Mouse (Mus musculus) ovary, postnatal 14 days (tissue): ENCODE measurements around the gene Dnah7a.
"Not testable (repeated sequence)": the region's sequence is repeated elsewhere in the genome, so short reads cannot be mapped to it uniquely, and the experiment has no call there.

Experiments used
- DNase-seq: peaks from one replicate; pipeline ENCODE4 v3.0.0; 2022; ENCODE audit warnings: low spot score

Gene Dnah7a

DNA sequence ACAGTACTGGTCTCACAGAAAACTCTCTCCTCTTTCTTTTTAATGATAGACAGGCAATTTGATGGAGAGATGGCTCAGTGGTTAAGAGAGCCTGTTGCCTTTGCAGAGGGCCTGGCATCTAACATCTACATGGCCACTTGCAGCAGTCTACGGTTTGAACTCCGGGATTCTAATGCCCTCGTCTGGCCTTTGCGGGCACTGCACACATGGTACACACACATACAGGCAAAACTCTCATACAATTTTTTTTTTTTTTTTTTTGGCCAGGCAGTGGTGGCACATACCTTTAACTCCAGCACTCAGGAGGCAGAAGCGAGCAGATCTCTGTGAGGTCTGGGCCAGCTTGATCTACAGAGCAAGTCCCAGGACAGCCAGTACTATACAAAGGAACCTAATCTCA, 2.4 kb downstream of the Dnah7a start:
- DNase-seq: no peak

DNA sequence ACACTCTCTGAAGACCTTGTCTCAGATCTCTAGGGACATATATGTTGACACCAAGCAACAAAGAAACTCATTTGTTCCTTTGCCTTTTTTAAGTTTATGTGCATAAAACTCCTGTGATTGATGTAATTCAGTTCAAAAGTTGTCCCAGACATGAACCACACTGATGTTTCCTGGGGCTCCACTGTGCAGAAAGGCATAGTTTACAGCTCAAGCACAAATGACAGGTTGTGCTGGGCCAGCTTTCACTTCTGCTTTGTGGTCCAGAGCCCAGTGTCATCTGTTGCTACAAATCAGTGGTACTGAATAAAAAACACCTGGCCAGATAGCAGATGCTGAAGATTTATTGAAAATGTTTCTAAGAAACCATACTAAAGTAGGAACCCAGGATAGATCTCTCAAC, 42.3 kb downstream of the Dnah7a start:
- DNase-seq: not testable (repeated sequence)

DNA sequence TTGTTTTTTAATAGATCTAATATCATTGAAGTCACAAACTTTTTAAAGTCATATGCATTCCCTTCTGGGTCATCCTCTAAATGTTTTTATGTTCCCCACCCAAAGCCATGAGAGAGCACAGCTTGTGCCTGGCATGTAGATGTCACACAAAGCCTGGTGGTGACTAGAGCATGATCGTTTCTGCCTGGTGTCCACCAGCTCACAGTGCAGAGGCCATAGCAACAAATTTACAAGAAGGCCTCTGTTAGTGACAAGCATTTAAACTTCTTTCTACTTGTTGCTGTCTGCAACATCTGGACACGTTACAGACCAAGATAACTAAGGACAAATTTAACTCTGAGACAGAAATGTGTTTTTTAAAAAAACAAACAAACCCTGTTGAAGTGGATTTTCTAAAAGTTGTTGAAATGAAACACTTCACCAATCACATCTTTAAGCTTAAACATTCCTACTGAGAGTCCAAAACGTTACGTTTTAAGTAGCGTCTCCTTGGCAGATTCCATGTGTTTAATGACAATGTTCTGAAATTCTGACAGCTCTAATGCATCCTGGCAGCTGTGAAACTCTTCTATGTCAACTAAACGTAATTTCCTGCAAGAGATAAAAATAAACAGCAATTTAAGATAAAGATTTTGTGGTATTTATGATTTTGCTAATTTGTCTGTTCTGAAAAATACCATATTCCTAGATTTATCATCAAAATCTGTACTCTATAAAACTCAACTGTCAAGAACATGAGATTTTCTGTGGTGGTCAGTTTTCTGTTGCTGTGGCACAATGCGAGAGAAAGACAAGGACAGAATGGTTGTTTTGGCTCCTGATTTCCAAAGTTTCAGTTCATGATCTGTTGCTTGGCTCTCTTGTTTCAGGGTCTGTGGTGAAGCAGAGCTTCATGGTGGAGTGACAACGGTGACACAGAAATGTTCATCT, 66.5 kb downstream of the Dnah7a start:
- no peak for DNase-seq

DNA sequence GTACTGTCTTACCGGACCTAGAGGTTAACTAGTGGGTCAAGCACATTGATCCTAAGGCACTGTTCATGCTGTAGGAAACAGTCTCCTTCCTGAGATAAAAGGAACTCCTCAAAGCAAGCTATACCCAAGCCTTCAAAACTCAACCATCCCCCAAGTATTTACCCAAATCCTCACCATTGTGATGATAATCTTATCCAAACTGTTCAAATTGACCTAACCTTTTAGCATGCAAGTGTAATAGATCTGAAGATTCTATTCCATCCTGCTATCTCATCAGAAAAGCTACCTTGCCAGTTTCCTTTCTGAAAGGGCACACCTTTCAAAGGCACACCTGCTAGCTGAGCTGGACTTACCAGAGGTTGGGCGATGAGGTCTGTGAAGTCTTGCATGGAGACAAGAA, 70.9 kb downstream of the Dnah7a start:
- not testable (repeated sequence) for DNase-seq

DNA sequence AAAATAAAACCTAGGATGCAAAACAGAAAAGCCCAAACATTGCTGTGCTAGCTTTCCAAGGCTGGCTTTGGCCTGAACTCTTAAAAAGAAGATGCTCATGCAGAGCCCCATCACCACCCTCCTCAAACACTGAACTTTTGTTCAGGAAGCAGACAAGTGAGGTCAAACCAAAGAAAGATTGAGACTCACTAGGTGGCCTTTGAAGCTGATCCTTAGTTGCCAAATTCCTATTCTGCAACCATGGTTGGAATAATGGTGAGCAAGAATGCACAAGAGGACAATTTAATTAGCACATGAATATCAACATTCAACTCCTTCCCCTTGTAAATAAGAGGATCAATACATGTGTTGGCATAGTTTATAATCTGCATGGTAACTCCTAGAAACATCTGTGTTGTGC, 74.5 kb downstream of the Dnah7a start:
- DNase-seq: not testable (repeated sequence)

DNA sequence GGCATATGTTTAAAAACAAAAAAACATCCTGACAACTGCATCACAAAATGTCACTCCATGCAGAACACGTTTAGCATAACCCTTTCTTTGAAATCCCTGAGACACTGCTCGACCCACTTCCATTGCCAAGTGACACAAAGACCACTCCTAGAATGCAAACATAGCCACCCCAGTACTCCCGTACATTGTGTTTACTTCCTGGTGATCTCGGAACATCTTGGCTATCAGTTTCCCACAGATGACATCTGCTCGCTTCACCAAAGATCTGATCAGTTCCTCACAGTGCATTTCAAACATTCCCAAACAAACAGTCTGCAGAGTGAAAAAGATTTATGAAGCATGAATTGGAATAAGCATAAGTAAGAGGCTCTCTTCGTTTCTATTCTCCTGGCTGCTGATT, 76.6 kb downstream of the Dnah7a start:
- DNase-seq: no peak

DNA sequence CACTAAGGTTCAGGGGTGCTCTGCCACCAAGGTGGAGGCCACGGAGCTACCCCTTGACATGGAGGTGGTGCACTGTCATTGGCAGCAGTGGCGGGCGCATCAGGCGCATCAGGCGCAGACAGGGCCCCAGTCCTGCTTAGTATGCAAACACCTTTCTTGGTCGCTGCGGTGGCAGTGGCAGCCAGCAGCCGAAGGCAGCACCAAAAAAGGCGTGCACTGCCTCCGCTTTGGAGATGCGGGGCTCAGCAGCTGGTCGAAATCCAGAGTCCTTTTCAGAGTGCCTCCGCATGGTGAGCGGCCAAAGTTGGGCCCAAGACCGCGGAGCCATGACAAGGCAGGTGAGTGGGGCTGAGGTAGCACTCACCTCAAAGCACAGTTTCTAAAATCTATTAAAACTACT, 93.1 kb downstream of the Dnah7a start:
- no peak for DNase-seq

DNA sequence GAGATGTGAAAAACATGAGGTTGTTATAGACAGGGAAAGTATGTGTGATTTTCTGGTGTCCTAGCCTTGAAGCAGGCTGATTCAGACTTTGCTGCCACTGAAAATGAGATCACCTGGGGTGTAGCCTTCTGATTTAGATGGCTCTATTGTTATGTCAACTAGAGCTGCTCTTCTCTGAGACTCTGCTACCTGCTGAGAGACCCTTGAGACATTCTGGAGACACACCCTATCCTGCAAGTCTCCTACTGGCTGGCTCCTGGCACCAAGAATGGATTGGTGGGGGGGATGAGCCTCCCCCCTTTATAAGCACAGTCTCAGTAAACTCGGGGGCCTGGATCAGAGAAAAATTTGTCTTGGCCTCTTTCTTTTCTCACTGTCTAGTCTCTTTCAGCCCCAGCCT, 125.3 kb downstream of the Dnah7a start:
- DNase-seq: not testable (repeated sequence)

DNA sequence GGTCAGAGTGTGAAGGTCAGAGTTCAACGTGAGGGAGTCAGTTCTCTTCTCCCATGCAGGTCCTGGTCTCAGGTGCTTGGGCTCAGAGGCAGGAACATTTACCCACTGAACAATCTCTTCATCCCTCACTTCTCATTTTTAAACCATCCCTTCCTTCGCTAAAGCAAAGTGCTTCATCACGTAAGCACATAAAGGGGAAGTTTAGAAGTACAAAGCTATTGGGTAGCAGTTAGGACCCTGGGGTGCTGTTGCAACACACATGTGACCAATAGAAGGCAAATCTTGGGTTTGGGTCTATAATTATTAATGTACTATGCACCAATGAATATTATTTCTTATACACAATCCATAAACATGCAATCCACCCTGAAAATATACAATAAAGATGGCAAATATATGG, 148.7 kb downstream of the Dnah7a start:
- not testable (repeated sequence) for DNase-seq

DNA sequence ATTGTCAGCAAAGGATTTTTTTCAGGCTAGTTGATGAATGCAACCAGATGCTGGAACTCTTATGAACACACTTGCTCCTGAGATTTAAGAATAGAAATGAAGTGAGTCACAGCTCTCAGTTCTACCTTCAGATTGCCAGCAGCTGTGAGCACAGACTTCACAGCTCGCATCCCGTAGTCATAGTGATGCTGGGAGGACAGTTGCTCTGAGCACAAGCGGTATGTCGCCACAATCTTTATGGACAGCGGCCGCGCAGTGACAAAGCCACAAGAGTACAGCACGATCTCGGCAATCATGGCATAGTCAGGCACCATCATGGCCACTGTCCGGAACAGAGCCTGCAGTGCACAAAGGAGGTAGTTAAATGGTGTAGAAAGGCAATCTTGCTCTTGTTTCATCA, 159.6 kb downstream of the Dnah7a start:
- DNase-seq: not testable (repeated sequence)

DNA sequence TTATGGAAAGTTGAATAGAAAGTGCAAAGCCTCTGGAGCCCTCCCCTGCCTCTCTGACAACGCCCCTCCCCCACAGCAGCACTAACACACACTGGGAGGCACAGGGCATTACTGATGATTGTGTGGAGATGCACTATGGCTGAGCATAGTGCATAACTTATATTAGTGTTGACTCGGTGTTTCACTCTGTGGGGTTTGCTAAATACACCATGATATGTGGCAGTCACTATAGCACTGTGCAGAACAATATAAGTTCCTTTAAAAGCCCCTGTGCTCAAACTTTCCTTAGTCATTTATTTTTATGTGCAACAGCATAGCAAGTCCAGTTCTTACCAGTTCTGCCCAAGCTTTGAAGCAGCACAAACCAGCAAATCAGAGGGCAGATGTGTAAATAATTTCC, 168.2 kb downstream of the Dnah7a start:
- not testable (repeated sequence) for DNase-seq

DNA sequence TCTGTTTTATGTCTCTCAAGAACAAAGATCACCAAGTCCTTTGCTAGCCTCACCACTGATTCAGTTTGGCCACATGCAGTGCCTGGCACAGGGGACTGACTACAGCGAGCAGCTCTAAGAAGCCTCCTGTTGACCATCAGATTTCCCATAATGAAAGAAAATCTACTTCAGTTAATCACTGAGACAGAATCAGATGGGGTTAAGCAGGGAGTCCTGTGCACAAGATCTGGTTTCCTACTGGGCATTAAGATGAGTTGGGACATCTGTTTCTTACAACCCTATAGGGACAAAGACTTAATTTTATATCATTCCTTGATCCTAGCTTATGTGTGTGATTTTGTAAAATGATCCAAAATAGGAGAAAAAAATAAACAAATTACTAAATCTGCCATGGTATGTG, 171.8 kb downstream of the Dnah7a start:
- not testable (repeated sequence) for DNase-seq

DNA sequence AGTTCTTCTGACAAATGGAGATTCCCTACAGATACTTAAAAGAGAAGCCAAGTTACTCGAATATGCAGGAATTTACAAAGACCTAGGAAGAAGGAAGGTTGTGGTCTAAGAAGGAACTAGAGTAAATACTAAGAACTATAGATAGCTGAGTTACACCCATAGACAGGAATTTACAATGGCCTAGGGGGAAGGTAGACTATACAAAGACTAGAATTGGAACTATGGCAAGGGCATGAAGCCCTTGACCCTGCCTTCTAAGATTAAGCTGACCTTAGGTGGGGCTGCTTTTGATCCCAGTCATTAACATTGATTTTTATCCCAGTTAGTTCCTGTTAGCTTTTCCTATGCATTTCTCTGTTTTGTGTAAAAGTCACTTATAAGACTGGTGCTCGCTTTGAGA, 180.6 kb downstream of the Dnah7a start:
- DNase-seq: not testable (repeated sequence)

DNA sequence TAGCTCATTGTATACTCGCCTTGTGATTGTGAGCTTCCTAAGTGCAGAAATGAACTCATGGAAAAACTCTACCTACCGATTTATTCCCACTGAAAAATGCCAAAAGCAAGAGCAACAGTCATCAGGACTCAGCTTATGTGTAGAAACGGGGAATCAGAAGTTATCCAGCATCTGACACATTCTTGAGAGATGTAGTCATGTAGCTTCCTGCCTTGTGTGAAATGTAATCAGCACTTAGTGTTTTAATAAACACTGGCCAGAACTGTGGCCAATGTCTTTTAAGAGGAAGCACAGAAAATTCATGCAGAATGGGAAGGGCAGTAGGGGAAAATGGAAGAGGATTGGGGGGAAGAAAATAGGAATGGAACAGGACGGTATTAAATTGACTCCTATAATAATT, 232.9 kb downstream of the Dnah7a start:
- no peak for DNase-seq

DNA sequence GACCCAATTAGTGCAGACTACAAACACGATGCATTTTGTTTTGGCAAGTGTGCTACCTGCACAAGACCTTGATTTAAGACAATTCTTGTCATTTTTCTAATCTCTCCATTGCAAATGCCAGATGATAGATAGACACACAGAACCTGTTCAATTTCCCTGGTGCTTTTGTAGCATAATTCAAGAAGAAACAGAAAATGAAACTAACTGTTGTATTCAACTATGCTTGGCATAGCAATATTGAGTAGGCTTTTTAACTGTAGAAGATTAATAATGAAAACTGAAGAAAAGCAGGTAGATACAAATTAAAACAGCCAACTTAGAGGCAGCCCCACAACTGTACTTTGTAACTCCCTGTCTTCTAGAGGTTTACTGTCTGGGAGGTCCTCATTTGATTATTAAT, 234.5 kb downstream of the Dnah7a start:
- DNase-seq: not testable (repeated sequence)

DNA sequence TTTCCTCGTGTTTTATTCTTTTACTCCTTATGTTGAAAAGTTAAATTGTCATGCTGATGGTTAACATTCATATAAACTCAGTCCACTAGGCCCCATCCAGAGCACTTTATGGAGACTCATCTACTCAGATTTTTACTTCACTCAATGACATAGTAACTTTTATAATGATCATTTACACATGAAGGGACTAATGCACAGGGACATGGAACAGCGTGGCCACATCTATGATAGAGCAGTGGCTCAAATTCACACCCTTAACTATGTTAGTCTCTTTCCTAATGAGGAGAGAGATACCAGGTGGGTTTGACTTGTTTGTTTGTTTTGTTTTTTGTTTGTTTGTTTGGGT, 239.3 kb downstream of the Dnah7a start:
- no peak for DNase-seq

DNA sequence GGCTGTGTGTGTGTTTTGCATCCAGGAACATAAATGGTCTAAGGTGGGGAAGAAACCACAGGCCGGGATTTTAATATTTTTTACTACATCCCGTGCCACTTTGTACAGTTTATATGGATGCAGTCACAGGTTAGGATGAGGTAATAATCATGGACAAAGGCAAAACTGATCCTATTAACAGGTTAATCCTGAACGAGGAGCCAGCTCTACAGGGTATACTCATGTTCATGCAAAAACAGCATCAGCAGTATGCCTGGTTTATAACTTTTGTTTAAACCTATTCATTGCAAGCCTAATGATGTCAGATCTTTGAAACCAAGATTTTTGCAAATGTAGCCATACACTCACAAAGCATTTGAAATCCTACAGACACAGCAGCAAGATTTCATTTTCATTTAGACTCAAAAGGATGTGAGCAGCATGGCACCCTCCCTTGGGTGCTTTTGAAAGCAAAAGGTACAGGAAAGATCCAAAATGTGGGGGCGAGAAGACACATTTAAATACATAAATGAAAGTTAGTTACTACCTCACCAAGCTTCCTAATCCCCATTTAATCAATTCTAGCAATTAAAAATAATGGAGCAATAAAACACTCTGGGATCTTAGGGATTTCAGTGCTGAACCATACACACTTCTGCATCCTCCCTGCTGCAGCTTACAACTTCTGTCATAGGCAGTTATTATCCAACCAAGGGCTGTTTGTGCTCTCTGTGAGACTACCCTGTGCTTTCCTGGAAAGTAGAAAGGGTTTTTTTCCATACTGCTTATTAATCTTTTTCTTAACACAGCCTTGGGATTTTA, 239.9 kb downstream of the Dnah7a start:
- not testable (repeated sequence) for DNase-seq

DNA sequence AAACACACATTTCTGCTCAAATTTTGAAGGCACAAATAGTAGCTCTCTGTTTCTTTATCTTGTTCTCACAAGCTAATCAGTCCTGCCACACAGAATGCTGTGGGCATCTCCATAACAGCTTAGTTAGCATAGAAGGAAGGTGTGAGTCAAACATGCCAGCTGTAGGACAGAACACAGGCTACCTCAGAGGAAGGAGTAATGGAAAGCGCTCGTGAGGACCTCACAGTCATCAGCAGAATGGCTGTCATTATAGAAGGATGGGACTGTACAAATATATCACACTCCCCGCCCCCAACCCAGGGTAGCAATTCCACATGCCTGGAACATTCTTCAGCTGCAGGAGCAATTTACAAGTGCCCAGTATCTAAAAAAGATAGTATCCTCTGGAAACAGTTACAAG, 267.4 kb downstream of the Dnah7a start:
- DNase-seq: not testable (repeated sequence)

DNA sequence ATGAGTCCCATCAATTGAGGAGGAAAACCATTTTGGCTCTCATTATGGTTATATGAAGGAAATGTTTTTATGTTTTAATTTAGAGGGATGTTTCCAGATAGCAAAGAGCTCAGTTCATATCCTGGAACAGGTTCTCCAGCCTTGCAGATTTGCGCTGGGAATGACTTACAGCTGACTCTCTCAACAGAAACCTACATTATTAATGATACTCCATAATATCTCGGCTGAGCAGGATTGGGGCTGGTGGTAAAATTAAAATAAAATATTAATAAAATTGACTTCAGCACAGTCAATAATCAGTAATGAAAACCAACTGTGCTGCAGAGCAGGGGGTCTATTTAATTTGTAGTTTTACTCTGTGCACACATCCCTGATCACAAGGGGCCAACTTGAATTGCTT, 274.2 kb downstream of the Dnah7a start:
- DNase-seq: not testable (repeated sequence)

DNA sequence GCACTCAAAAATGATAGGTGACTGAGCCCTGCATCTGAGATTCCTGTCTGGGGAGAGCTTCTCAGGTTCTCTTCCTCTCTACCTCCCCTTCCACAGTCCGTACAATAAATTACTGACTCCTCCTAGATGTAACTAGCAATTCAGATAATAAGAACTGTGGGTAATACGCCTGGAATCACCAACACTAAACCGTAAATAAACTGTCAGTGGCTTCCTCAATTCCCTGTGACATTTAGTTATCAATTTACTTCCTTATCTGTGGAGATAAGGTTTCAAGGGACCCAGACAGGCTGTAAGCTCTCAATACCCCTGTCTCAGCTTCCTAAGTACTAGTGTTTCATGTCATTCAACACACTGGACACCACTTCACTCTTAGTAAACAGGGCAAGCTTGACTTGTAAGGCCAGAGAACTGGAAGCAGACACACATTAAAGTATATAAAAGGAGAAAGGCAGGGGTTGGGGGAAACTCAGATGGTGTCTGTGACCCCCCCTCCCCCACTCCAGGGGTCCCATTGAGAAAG, 300.7 kb downstream of the Dnah7a start:
- DNase-seq: no peak

DNA sequence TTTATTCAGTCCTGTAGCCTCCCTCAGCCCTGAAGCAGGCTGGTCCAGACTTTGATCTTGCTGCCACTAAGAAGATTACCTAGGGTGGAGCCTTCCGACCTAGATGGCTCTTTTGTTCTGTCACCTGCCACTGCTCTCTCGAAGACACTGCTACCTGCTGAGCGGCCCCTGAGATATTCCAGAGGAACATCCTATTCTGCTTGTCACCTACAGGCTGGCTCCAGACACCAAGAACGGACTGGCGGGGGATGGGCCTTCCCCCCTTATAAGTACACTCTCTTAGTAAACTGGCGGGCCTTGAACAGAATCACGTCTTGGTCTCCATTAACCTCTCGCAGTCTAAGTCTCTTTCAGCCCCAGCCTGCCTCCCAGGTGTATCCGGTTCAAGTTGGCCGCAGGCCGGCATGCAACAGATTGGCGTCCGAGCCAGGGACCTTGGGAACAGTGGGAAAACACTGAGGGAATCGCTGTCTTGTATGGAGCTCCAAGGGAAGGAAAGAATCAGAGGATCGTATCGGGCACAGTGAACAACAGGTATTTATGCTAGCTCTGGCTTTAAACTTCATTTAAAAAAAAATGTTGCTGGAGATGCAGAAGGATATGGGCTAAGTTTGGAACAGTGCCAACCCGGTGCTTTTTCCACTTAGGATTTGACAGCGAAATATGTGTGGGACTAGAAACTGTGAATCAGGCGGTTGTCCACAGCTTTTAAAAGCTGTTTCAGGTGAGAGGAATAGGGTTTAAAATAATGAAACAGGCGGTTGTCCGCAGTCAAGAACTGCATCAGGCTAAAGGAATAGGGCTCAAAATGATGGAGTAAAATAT, 312.4 kb downstream of the Dnah7a start:
- DNase-seq: peak; percentile 3

DNA sequence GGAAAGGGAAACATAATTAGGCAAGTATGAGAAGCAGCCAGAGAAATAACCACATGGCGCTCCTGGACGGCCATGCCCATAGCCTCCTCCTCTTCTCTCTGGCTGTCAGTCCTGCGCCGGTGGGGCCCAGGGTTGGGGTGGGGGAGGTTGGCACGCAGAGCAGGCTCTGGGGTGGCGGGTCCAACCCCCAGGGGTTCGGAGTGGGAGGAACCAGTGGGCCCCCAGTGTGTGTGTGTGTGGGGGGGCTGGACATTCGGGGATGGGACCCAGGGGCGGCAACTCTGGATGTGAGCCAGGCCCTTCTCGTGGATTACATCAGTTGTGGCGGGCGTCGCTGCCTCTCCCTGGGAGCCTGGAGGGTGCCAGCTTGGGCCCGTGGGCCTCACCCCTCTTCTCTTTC, 317.8 kb downstream of the Dnah7a start:
- DNase-seq: no peak
